Mouse (Mus musculus): ENCODE data around the gene Islr2.

DNA sequence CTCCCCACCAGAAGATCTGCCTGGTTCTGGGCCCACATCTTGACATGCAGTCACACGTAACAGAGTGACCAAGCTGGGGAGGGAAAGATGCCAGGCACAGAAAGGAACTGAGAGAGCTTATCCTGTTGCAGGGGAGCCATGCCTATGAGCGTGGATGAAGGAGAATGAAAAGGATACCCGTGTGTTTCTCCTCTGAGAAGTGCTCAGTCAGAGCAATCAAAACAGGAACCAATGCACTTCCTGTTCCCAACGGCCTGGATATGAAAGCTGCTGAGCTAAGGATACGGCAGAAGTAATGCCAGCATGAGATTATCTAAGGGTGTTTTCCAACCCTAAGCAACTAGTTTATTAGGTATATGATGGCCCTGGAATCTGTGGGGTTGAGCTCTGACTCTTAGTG, 28.3 kb upstream of the Islr2 start:
- no peak for TF ChIP-seq USF1 (IDR thresholded peaks at IDR 0.05; ENCODE audit: low read depth)
- TF ChIP-seq CTCF (IDR thresholded peaks at IDR 0.05; ENCODE audit: control insufficient read depth, insufficient read depth, insufficient read length) = no peak
- no peak for TF ChIP-seq CEBPB (IDR thresholded peaks at IDR 0.05; ENCODE audit: low read depth)
- no peak for TF ChIP-seq FOSL1 (IDR thresholded peaks at IDR 0.05; ENCODE audit: insufficient read depth, low read length, poor library complexity, severe bottlenecking)
- TF ChIP-seq MAX (IDR thresholded peaks at IDR 0.05) = no peak
- no peak for TF ChIP-seq MYOD1 (IDR thresholded peaks at IDR 0.05; ENCODE audit: control insufficient read depth, insufficient read length, low read depth)

Measured in C2C12 (cell line).